10 mouse cellular contexts compared by ENCODE assay signal in the genomic region with DNA sequence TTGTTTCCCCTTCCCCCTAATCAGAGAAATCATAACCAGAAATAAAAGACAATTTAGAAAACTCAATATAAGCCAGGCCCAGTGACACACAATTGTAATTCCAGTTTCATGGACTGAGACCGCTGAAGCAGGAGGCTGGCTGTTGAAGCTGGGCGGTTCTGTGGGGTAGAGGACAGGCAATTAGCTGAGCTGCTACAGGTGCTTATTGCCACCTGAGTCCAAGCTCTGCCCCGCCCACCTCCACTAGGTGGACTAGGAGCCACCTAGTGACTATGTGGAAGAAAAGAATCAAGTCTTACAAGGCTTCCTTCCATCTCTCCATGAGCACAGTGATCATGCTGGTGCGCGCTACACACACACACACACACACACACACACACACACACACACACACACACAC. TPM values are rescaled to one million over a fixed set of nuclear protein-coding genes. Genes with fewer than 3 reads are reported as not detected.
A peak's percentile ranks its signal among the peaks of the same experiment; 100 is the strongest.
DNase-seq lines count a peak whose midpoint lies in the region; ATAC-seq and TF ChIP-seq lines count a peak whose summit lies in the region.
"Had no signal": no experiment of that assay in that cellular context is flagged by ENCODE, and none has a peak within 500 bp of the region (broad histone marks: within the 10 kb centered on the region; RNA-seq: fewer than 3 reads in every experiment).

No protein-coding gene starts in this region.

- no peak for TF ChIP-seq CTCF in gastrocnemius, adult 2 months (IDR thresholded peaks at IDR 0.05)

- H3K36me3 ChIP-seq in liver, embryonic 12.5 days = no peaks in the 10 kb centered on the region
- no peaks in the 10 kb centered on the region for H3K36me3 ChIP-seq in embryonic facial prominence, embryonic 15.5 days
- H3K36me3 ChIP-seq in neural tube, embryonic 15.5 days = no peaks in the 10 kb centered on the region
- H3K36me3 ChIP-seq: lung, embryonic 15.5 days had no signal

- H3K9ac ChIP-seq in liver, embryonic 12.5 days = no peak overlapping the region
- no peak overlapping the region for H3K9ac ChIP-seq in embryonic facial prominence, embryonic 15.5 days
- H3K9ac ChIP-seq in neural tube, embryonic 15.5 days (replicated peaks) = no peak overlapping the region

- H3K4me1 ChIP-seq in liver, embryonic 12.5 days = peaks cover 37% of the 10 kb centered on the region
- H3K4me1 ChIP-seq in embryonic facial prominence, embryonic 15.5 days = peaks cover 13% of the 10 kb centered on the region
- H3K4me1 ChIP-seq in neural tube, embryonic 15.5 days = peaks cover 8% of the 10 kb centered on the region

- peaks cover 58% of the 10 kb centered on the region for H3K27me3 ChIP-seq in liver, embryonic 12.5 days (replicated peaks)
- peaks cover 3% of the 10 kb centered on the region; the same call in 1 of the 2 replicates for H3K27me3 ChIP-seq in embryonic facial prominence, embryonic 15.5 days
- H3K27me3 ChIP-seq in neural tube, embryonic 15.5 days (replicated peaks) = no peaks in the 10 kb centered on the region; the same call in 1 of the 2 replicates

- intact Hi-C loops in gastrocnemius, adult 2 months (cut with DNase I) = no loop called here

- H3K9me3 ChIP-seq in liver, embryonic 12.5 days (replicated peaks) = no peaks in the 10 kb centered on the region
- H3K9me3 ChIP-seq in embryonic facial prominence, embryonic 15.5 days (replicated peaks) = no peaks in the 10 kb centered on the region
- H3K9me3 ChIP-seq in neural tube, embryonic 15.5 days (replicated peaks) = no peaks in the 10 kb centered on the region
- H3K9me3 ChIP-seq: lung, embryonic 15.5 days had no signal

- no peak for DNase-seq in gastrocnemius, adult 2 months
- DNase-seq in gastrocnemius, postnatal 25 days = no peak
- DNase-seq in liver = no peak
- DNase-seq in layer of hippocampus, adult 18-20 months (ENCODE audit: low spot score in 2 of 2) = no peak
- DNase-seq in adrenal gland, adult 2 months = no peak

- H3K4me2 ChIP-seq in liver, embryonic 12.5 days = peak overlapping the region; percentile 45
- H3K4me2 ChIP-seq in embryonic facial prominence, embryonic 15.5 days (replicated peaks) = peak overlapping the region; percentile 48
- H3K4me2 ChIP-seq in neural tube, embryonic 15.5 days = peak overlapping the region; percentile 45; the same call in 1 of the 2 replicates

- no peak overlapping the region for H3K4me3 ChIP-seq in gastrocnemius, adult 2 months
- no peak overlapping the region for H3K4me3 ChIP-seq in liver, embryonic 12.5 days
- H3K4me3 ChIP-seq in embryonic facial prominence, embryonic 15.5 days (replicated peaks) = no peak overlapping the region
- no peak overlapping the region for H3K4me3 ChIP-seq in neural tube, embryonic 15.5 days (replicated peaks)
- H3K4me3 ChIP-seq: layer of hippocampus, adult 2 months had no signal

- H3K27ac ChIP-seq in gastrocnemius, adult 2 months = peak overlapping the region; percentile 21; the same call in 1 of the 2 replicates
- H3K27ac ChIP-seq in liver, embryonic 12.5 days = no peak overlapping the region
- no peak overlapping the region for H3K27ac ChIP-seq in embryonic facial prominence, embryonic 15.5 days (replicated peaks)
- H3K27ac ChIP-seq in neural tube, embryonic 15.5 days (replicated peaks) = no peak overlapping the region
- H3K27ac ChIP-seq: layer of hippocampus, adult 2 months; lung, embryonic 15.5 days had no signal

- no peak for ATAC-seq in liver, embryonic 12.5 days
- ATAC-seq in embryonic facial prominence, embryonic 15.5 days (ENCODE audit: insufficient number of reproducible peaks, low FRiP score, low TSS enrichment, low read depth) = no peak
- no peak for ATAC-seq in neural tube, embryonic 15.5 days (ENCODE audit: low FRiP score)

- WGBS in liver, embryonic 12.5 days (ENCODE audit: insufficient replicate concordance) = 58% methylated on average over 4 of the region's 5 CpGs
- 28% methylated on average over 5 of the region's 5 CpGs for WGBS in embryonic facial prominence, embryonic 15.5 days
- 49% methylated on average over 5 of the region's 5 CpGs for WGBS in neural tube, embryonic 15.5 days

RNA-seq across cellular contexts. Expression of a gene that starts 56.0 kb away (rescaled TPM):
- 1 to 10 TPM in 1 of 2 experiments, under 1 TPM in 1; 0.74 to 1.1 TPM for total RNA-seq in gastrocnemius, adult 2 months (2021)
- total RNA-seq in gastrocnemius, postnatal 25 days (2021) = 1 to 10 TPM; 1.2 to 1.6 TPM
- polyA plus RNA-seq in liver, embryonic 12.5 days (2016; fragmentation: Nextera tagmentation; extraction: Ambion mirVana) = 5.1 and 5.9 TPM in 2 replicates
- polyA plus RNA-seq in embryonic facial prominence, embryonic 15.5 days (2015; fragmentation: Nextera tagmentation; extraction: Ambion mirVana) = 14.5 and 15.3 TPM in 2 replicates
- polyA plus RNA-seq in neural tube, embryonic 15.5 days (2015; fragmentation: Nextera tagmentation; extraction: Ambion mirVana) = 3.7 and 9.8 TPM in 2 replicates
- total RNA-seq in layer of hippocampus, adult 18-20 months (2021) = 1 to 10 TPM; 4.4 to 5.8 TPM
- 1 to 10 TPM; 2.6 to 3.4 TPM for total RNA-seq in adrenal gland, adult 2 months (2021)
- 10.0 and 17.2 TPM in 2 replicates for polyA plus RNA-seq in adrenal gland, adult 2 months (2012; rRNA removed)
